Mouse (Mus musculus): ENCODE measurements around the gene Sco1.

Sco1 gene

GRCm38 (mm10) chr11:67085489-67085888, 33.0 kb downstream of the Sco1 start:
- peak; percentile 86 for DNase-seq (ENCODE audit: low read depth, low spot score)

- no peak for DNase-seq (ENCODE audit: low read depth, low spot score)
These were observed 34.1 kb downstream of the Sco1 start for GRCm38 (mm10) chr11:67086467-67087164.

GRCm38 (mm10) chr11:67087225-67087624, 34.8 kb downstream of the Sco1 start:
- no peak for DNase-seq (ENCODE audit: low read depth, low spot score)

- DNase-seq (ENCODE audit: low read depth, low spot score) = peak; percentile 23
These were observed 39.9 kb downstream of the Sco1 start for GRCm38 (mm10) chr11:67092354-67092753.

- peak; percentile 65 for DNase-seq (ENCODE audit: low read depth, low spot score)
These were observed 40.7 kb downstream of the Sco1 start for GRCm38 (mm10) chr11:67093201-67093600.

GRCm38 (mm10) chr11:67093652-67094051, 41.2 kb downstream of the Sco1 start:
- no peak for DNase-seq (ENCODE audit: low read depth, low spot score)

- DNase-seq (ENCODE audit: low read depth, low spot score) = peak; percentile 16
These were observed 42.0 kb downstream of the Sco1 start for GRCm38 (mm10) chr11:67094470-67094869.

- DNase-seq (ENCODE audit: low read depth, low spot score) = no peak
These were observed 45.2 kb downstream of the Sco1 start for GRCm38 (mm10) chr11:67097709-67098108.

GRCm38 (mm10) chr11:67098427-67098826, 46.0 kb downstream of the Sco1 start:
- DNase-seq (ENCODE audit: low read depth, low spot score) = no peak

GRCm38 (mm10) chr11:67099241-67099640, 46.8 kb downstream of the Sco1 start:
- DNase-seq (ENCODE audit: low read depth, low spot score) = no peak

- DNase-seq (ENCODE audit: low read depth, low spot score) = peak; percentile 86
These were observed 47.7 kb downstream of the Sco1 start for GRCm38 (mm10) chr11:67100169-67100568.

GRCm38 (mm10) chr11:67101713-67102112, 49.2 kb downstream of the Sco1 start:
- peak; percentile 71 for DNase-seq (ENCODE audit: low read depth, low spot score)

- peak; percentile 21 for DNase-seq (ENCODE audit: low read depth, low spot score)
These were observed 50.8 kb downstream of the Sco1 start for GRCm38 (mm10) chr11:67103256-67103655.

- no peak for DNase-seq (ENCODE audit: low read depth, low spot score)
These were observed 51.8 kb downstream of the Sco1 start for GRCm38 (mm10) chr11:67104242-67104641.

- no peak for DNase-seq (ENCODE audit: low read depth, low spot score)
These were observed 52.2 kb downstream of the Sco1 start for GRCm38 (mm10) chr11:67104714-67105113.

GRCm38 (mm10) chr11:67105689-67106088, 53.2 kb downstream of the Sco1 start:
- no peak for DNase-seq (ENCODE audit: low read depth, low spot score)

- no peak for DNase-seq (ENCODE audit: low read depth, low spot score)
These were observed 54.5 kb downstream of the Sco1 start for GRCm38 (mm10) chr11:67106973-67107372.

- peak; percentile 75 for DNase-seq (ENCODE audit: low read depth, low spot score)
These were observed 57.9 kb downstream of the Sco1 start for GRCm38 (mm10) chr11:67110168-67110948.

- peak; percentile 86 for DNase-seq (ENCODE audit: low read depth, low spot score)
These were observed 59.8 kb downstream of the Sco1 start for GRCm38 (mm10) chr11:67112019-67112850.

- peak; percentile 80 for DNase-seq (ENCODE audit: low read depth, low spot score)
These were observed 60.4 kb downstream of the Sco1 start for GRCm38 (mm10) chr11:67112851-67113202.

GRCm38 (mm10) chr11:67113381-67113780, 60.9 kb downstream of the Sco1 start:
- DNase-seq (ENCODE audit: low read depth, low spot score) = no peak

- no peak for DNase-seq (ENCODE audit: low read depth, low spot score)
These were observed 61.8 kb downstream of the Sco1 start for GRCm38 (mm10) chr11:67114261-67114660.

Measured in R1 (cell line).